ENCODE assay signal across 8 mouse cellular contexts in genomic region chr11:120784064-120784791, GRCm38 (mm10). TPM values are rescaled to one million over a fixed set of nuclear protein-coding genes. Genes with fewer than 3 reads are reported as not detected.
DNase-seq lines count a peak whose midpoint lies in the region; ATAC-seq and TF ChIP-seq lines count a peak whose summit lies in the region.

Rfng (minus strand) TSS chr11:120784207.
Gps1 (plus strand) TSS chr11:120784272.

- H3K4me2 ChIP-seq in embryonic facial prominence, embryonic 13.5 days, result peak within 1 kb of the TSS; percentile 96
- H3K4me2 ChIP-seq in kidney, embryonic 14.5 days (replicated peaks; ENCODE audit: low read depth, low read length), result peak within 1 kb of the TSS; percentile 97

- ATAC-seq in embryonic facial prominence, embryonic 13.5 days (ENCODE audit: insufficient number of reproducible peaks, insufficient read depth, low FRiP score, low TSS enrichment, low read depth), result peak; percentile 78; the same call in 1 of the 2 replicates
- ATAC-seq in kidney, embryonic 14.5 days (ENCODE audit: low FRiP score, low TSS enrichment), result peak; percentile 84

- DNase-seq in 416B (ENCODE audit: low read depth), result peak; percentile 68
- DNase-seq in adrenal gland, postnatal 36 days, result peak; percentile 90 to 92
- peak; percentile 78 to 81 for DNase-seq in heart, adult 9 months (ENCODE audit: low spot score in 2 of 2)
- DNase-seq in liver, adult 2 months (ENCODE audit: extremely low read depth, low read depth, low spot score), result peak; percentile 58
- peak; percentile 78 for DNase-seq in naive thymus-derived CD4-positive, alpha-beta T cell, adult 2 months (ENCODE audit: low read depth)
- peak; percentile 78 for DNase-seq in splenic B cell, adult 2 months (ENCODE audit: low read depth, low spot score)

- H3K4me3 ChIP-seq in embryonic facial prominence, embryonic 13.5 days, result peak within 1 kb of the TSS; percentile 95
- H3K4me3 ChIP-seq in kidney, embryonic 14.5 days (ENCODE audit: low read length), result peak within 1 kb of the TSS; percentile 97
- H3K4me3 ChIP-seq in liver, adult 2 months (ENCODE audit: insufficient read depth, low read depth, low read length), result peak within 1 kb of the TSS; percentile 65

- peak within 1 kb of the TSS; percentile 81 for H3K27ac ChIP-seq in embryonic facial prominence, embryonic 13.5 days
- H3K27ac ChIP-seq in kidney, embryonic 14.5 days (ENCODE audit: low read depth, low read length), result peak within 1 kb of the TSS; percentile 77
- H3K27ac ChIP-seq in liver, adult 2 months (replicated peaks; ENCODE audit: insufficient read depth, low read depth, low read length), result peak within 1 kb of the TSS; percentile 68

- peaks cover 61% of the 10 kb centered on the region for H3K36me3 ChIP-seq in embryonic facial prominence, embryonic 13.5 days
- peaks cover 41% of the 10 kb centered on the region for H3K36me3 ChIP-seq in kidney, embryonic 14.5 days (ENCODE audit: control insufficient read depth, insufficient read depth, low read length)
- H3K36me3 ChIP-seq in liver, adult 2 months (ENCODE audit: control insufficient read depth, insufficient read depth, low read length), result peaks cover 3% of the 10 kb centered on the region; the same call in 1 of the 2 replicates
- peaks cover 5% of the 10 kb centered on the region; the same call in 1 of the 2 replicates for H3K36me3 ChIP-seq in splenic B cell, adult 2 months (ENCODE audit: control insufficient read depth, insufficient read depth, low read length, poor library complexity, severe bottlenecking)

- peaks cover 27% of the 10 kb centered on the region for H3K4me1 ChIP-seq in embryonic facial prominence, embryonic 13.5 days
- H3K4me1 ChIP-seq in kidney, embryonic 14.5 days (ENCODE audit: control insufficient read depth, insufficient read depth, low read length), result peaks cover 16% of the 10 kb centered on the region
- peaks cover 12% of the 10 kb centered on the region for H3K4me1 ChIP-seq in liver, adult 2 months (ENCODE audit: control insufficient read depth, insufficient read depth, low read length)

- H3K9ac ChIP-seq in embryonic facial prominence, embryonic 13.5 days, result peak within 1 kb of the TSS; percentile 95
- H3K9ac ChIP-seq in kidney, embryonic 14.5 days (ENCODE audit: low read depth, low read length), result peak within 1 kb of the TSS; percentile 90
- peak within 1 kb of the TSS; percentile 94 for H3K9ac ChIP-seq in liver, adult 2 months (ENCODE audit: low read depth, low read length)

- H3K9me3 ChIP-seq in embryonic facial prominence, embryonic 13.5 days, result no peaks in the 10 kb centered on the region
- H3K9me3 ChIP-seq in kidney, embryonic 14.5 days (ENCODE audit: control insufficient read depth, low read length), result no peaks in the 10 kb centered on the region

- TF ChIP-seq CTCF in liver, adult 2 months (IDR thresholded peaks at IDR 0.05; ENCODE audit: low read depth, low read length), result no peak

- under 1% methylated on average over 97 of the region's 107 CpGs for WGBS in embryonic facial prominence, embryonic 13.5 days
- WGBS in kidney, embryonic 14.5 days, result under 1% methylated on average over 70 of the region's 107 CpGs
- WGBS in liver, adult 2 months, result 1% methylated on average over 104 of the region's 107 CpGs

- no peak for TF ChIP-seq POLR2A in liver, adult 2 months (IDR thresholded peaks at IDR 0.05; ENCODE audit: extremely low read depth, insufficient read depth, low read length)

- no peaks in the 10 kb centered on the region for H3K27me3 ChIP-seq in embryonic facial prominence, embryonic 13.5 days
- no peaks in the 10 kb centered on the region for H3K27me3 ChIP-seq in kidney, embryonic 14.5 days (ENCODE audit: control insufficient read depth, insufficient read depth, low read length)
- no peaks in the 10 kb centered on the region for H3K27me3 ChIP-seq in liver, adult 2 months (ENCODE audit: control insufficient read depth, insufficient read depth, low read length)
- no peaks in the 10 kb centered on the region for H3K27me3 ChIP-seq in splenic B cell, adult 2 months (ENCODE audit: control insufficient read depth, insufficient read depth, low read length, poor library complexity, severe bottlenecking)

- peaks cover 4% of the 10 kb centered on the region; the same call in 1 of the 2 replicates for H3K79me2 ChIP-seq in liver, adult 2 months (ENCODE audit: control insufficient read depth, insufficient read depth, low read length)

RNA-seq across cellular contexts. Expression of gene Rfng, which starts in this region (rescaled TPM):
- 10 to 100 TPM; 19.2 to 19.7 TPM for total RNA-seq in adrenal gland, postnatal 36 days (2021)
- 52.2 and 52.4 TPM in 2 replicates for polyA plus RNA-seq in embryonic facial prominence, embryonic 13.5 days (2015; fragmentation: Nextera tagmentation; extraction: Ambion mirVana)
- polyA plus RNA-seq in kidney, embryonic 14.5 days (2014; fragmentation: Nextera tagmentation; extraction: Ambion mirVana), result 19.3 and 26.2 TPM in 2 replicates
- 3.1 and 5.7 TPM in 2 replicates for total RNA-seq in liver, adult 2 months (2014; rRNA removed)
- 25.1 and 28.3 TPM in 2 replicates for polyA plus RNA-seq in liver, adult 2 months (2012; rRNA removed)

RNA-seq across cellular contexts. Expression of gene Gps1, which starts in this region (rescaled TPM):
- total RNA-seq in adrenal gland, postnatal 36 days (2021), result 100 to 1,000 TPM; 139 to 142 TPM
- 223 and 233 TPM in 2 replicates for polyA plus RNA-seq in embryonic facial prominence, embryonic 13.5 days (2015; fragmentation: Nextera tagmentation; extraction: Ambion mirVana)
- polyA plus RNA-seq in kidney, embryonic 14.5 days (2014; fragmentation: Nextera tagmentation; extraction: Ambion mirVana), result 213 and 239 TPM in 2 replicates
- total RNA-seq in liver, adult 2 months (2014; rRNA removed), result 81.9 and 89.7 TPM in 2 replicates
- 97.9 and 99.5 TPM in 2 replicates for polyA plus RNA-seq in liver, adult 2 months (2012; rRNA removed)

Comparison
In these comparisons a context has a peak if more than half of its experiments do, and no peak if none do; other contexts are left out.
1. Peak in every context shown above with its lines: DNase-seq, ATAC-seq, H3K4me3 ChIP-seq and H3K27ac ChIP-seq.